Mouse (Mus musculus) forebrain, embryonic 11.5 days (tissue): Measurements from ENCODE around the gene Fam177a. TPM values are rescaled to one million over a fixed set of nuclear protein-coding genes. Genes with fewer than 3 reads are reported as not detected.
"Not testable (repeated sequence)": the region's sequence is repeated elsewhere in the genome, so short reads cannot be mapped to it uniquely, and the experiment has no call there.

Experiments used
- ATAC-seq: fragments of 200-750 bp; cut with Nextera tagmentation; replicated peaks from 2 replicates; pipeline ENCODE4 v1.8.0; 2017; ENCODE audit warnings: moderate TSS enrichment; ENCODE audit not compliant: low FRiP score
- DNase-seq: peaks from one replicate; pipeline ENCODE4 v3.0.0-alpha.2; 2017; ENCODE audit warnings: low spot score
- H3K27ac ChIP-seq: fragments of 300-500 bp; sonication (generic); 2 replicates; pipeline ENCODE4 v1.5.1; 2014; ENCODE audit warnings: low read depth, low read length
- H3K27me3 ChIP-seq: fragments of 300-500 bp; sonication (generic); 2 replicates; pipeline ENCODE4 v1.6.1; 2014; ENCODE audit warnings: mild to moderate bottlenecking, low read length, mixed read lengths; ENCODE audit not compliant: control insufficient read depth, insufficient read depth
- H3K36me3 ChIP-seq: fragments of 300-500 bp; sonication (generic); 2 replicates; pipeline ENCODE4 v1.6.1; 2014; ENCODE audit warnings: mild to moderate bottlenecking, low read length, moderate library complexity, mixed read lengths; ENCODE audit not compliant: control insufficient read depth, insufficient read depth
- H3K4me1 ChIP-seq: fragments of 300-500 bp; sonication (generic); replicated peaks from 2 replicates; pipeline ENCODE4 v1.6.1; 2014; ENCODE audit warnings: low read length, mixed read lengths; ENCODE audit not compliant: control insufficient read depth, insufficient read depth
- H3K4me2 ChIP-seq: fragments of 300-500 bp; sonication (generic); 2 replicates; pipeline ENCODE4 v1.6.1; 2014; ENCODE audit warnings: low read depth, mild to moderate bottlenecking, low read length, moderate library complexity, mixed read lengths; ENCODE audit not compliant: severe bottlenecking
- H3K4me3 ChIP-seq: fragments of 300-500 bp; sonication (generic); 2 replicates; pipeline ENCODE4 v1.5.1; 2014; ENCODE audit warnings: low read depth, low read length
- H3K9ac ChIP-seq: fragments of 300-500 bp; sonication (generic); 2 replicates; pipeline ENCODE4 v1.6.1; 2014; ENCODE audit warnings: low read length
- H3K9me3 ChIP-seq: fragments of 300-500 bp; sonication (generic); 2 replicates; pipeline ENCODE4 v1.6.1; 2016; ENCODE audit warnings: low read length, mixed read lengths; ENCODE audit not compliant: control insufficient read depth
- WGBS: fragments of 180-500 bp; shearing (Covaris S2); extraction: QIAGEN DNeasy Blood & Tissue Kit; methylation state at CpG from one replicate; pipeline ENCODE4 v1.1.7; 2014; 5-methylcytosine and 5-hydroxymethylcytosine counted together
- polyA plus RNA-seq: library from polyadenylated mRNA; unstranded; fragments of >200 nt; fragmentation: Nextera tagmentation; extraction: Ambion mirVana; gene quantifications from 2 replicates; pipeline ENCODE4 v1.2.1, GENCODE M21; 2014

The Fam177a gene
- 12.3 and 15.7 TPM in 2 replicates for polyA plus RNA-seq

GRCm38 (mm10) chr12:55124242-55124641, at the start of gene Fam177a:
Gene Fam177a, plus strand, starts transcription at chr12:55124469.
- not testable (repeated sequence) for H3K27ac ChIP-seq, H3K27me3 ChIP-seq, H3K4me1 ChIP-seq, H3K9ac ChIP-seq, H3K36me3 ChIP-seq, DNase-seq, H3K4me3 ChIP-seq, H3K4me2 ChIP-seq, H3K9me3 ChIP-seq
- ATAC-seq: peak; percentile 99
- WGBS: no CpG with 5 or more reads among the region's 40 CpGs

DNA sequence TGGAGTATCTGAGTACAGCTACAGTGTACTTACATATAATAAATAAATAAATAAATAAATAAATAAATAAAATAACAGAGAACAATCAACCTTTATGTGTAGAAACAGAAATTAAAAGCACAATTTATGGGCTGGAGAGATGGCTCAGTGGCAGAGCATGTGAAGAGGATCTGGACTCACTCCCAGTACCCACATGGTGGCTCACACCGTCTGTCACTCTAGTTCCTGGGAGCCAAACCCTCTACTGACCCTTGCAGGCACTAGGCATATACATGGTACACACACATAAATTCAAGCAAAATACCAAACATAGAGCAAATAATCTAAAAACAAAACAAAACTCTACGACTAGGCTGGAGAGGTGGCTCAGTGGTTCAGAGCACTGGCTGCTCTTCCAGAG, 49.0 kb upstream of the Fam177a start:
- 94% methylated on average over 2 of the region's 2 CpGs for WGBS
- H3K9me3 ChIP-seq: no peaks in the 10 kb centered on the region
- H3K36me3 ChIP-seq: no peaks in the 10 kb centered on the region

GRCm38 (mm10) chr12:55078706-55079105, 45.6 kb upstream of the Fam177a start:
- 53% methylated on average over 2 of the region's 2 CpGs for WGBS
- not testable (repeated sequence) for H3K9me3 ChIP-seq, ATAC-seq, H3K9ac ChIP-seq, H3K4me1 ChIP-seq, H3K36me3 ChIP-seq, H3K4me2 ChIP-seq, H3K27me3 ChIP-seq, H3K27ac ChIP-seq, DNase-seq, H3K4me3 ChIP-seq

More for the DNA sequence above, 49.0 kb upstream of the Fam177a start:
- H3K27me3 ChIP-seq: no peaks in the 10 kb centered on the region
- H3K4me1 ChIP-seq: no peaks in the 10 kb centered on the region
- H3K27ac ChIP-seq: no peak overlapping the region
- DNase-seq (no peak), ATAC-seq (no peak)
- no peak overlapping the region for H3K4me3 ChIP-seq
- H3K9ac ChIP-seq: no peak overlapping the region
- H3K4me2 ChIP-seq: no peak overlapping the region

- Histone ChIP-seq H3K4me3 (peak within 1 kb of the TSS; percentile 56), H3K9ac (peak within 1 kb of the TSS; percentile 62), H3K4me2 (peak within 1 kb of the TSS; percentile 57), H3K27ac (0 out of 2 replicates have a peak within 1 kb of the TSS, but pooled peaks have one; percentile 46)
- H3K27me3 ChIP-seq, H3K9me3 ChIP-seq, H3K4me1 ChIP-seq, H3K36me3 ChIP-seq: not testable (repeated sequence)
- ATAC-seq (peak; percentile 97), DNase-seq (peak; percentile 99)
- WGBS: under 1% methylated on average over 55 of the region's 60 CpGs
Measured at GRCm38 (mm10) chr12:55079726-55080600, 44.3 kb upstream of the Fam177a start, which contains the start of the genes 2700097O09Rik and Srp54a. Gene 2700097O09Rik, minus strand, starts transcription at chr12:55080110. Gene Srp54a, plus strand, starts transcription at chr12:55080262.

- ATAC-seq, H3K27ac ChIP-seq, H3K4me1 ChIP-seq, H3K36me3 ChIP-seq, H3K27me3 ChIP-seq, DNase-seq, H3K9me3 ChIP-seq: not testable (repeated sequence)
- Histone ChIP-seq H3K4me2 (peak overlapping the region; percentile 43), H3K9ac (peak overlapping the region; percentile 62), H3K4me3 (peak overlapping the region; percentile 56)
- WGBS: 0% methylated on average over 25 of the region's 25 CpGs
Measured at GRCm38 (mm10) chr12:55080601-55080942, 43.7 kb upstream of the Fam177a start.

DNA sequence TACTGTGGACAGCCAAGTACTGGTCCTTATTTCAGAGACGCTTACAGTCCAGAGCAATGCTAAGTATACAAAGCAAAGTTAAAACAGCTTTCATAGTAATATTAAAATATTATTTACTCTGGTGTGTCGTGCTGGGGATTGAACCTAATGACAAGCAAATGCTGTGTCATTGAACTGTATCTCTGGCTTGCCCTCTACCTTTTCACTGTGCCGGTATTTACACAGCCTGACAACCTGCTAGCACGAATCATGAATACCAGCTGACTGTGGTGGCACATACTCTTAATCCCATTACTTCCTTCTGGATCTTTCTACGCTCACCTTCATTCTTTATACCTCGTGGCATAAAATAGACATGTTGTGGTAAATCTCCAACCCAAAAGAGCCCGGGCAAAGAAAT, 32.1 kb upstream of the Fam177a start:
- not testable (repeated sequence) for H3K27me3 ChIP-seq, ATAC-seq, H3K9me3 ChIP-seq, H3K4me1 ChIP-seq, H3K27ac ChIP-seq, DNase-seq, H3K4me3 ChIP-seq, H3K4me2 ChIP-seq, H3K36me3 ChIP-seq, H3K9ac ChIP-seq
- 95% methylated on average over 1 of the region's 7 CpGs for WGBS

DNA sequence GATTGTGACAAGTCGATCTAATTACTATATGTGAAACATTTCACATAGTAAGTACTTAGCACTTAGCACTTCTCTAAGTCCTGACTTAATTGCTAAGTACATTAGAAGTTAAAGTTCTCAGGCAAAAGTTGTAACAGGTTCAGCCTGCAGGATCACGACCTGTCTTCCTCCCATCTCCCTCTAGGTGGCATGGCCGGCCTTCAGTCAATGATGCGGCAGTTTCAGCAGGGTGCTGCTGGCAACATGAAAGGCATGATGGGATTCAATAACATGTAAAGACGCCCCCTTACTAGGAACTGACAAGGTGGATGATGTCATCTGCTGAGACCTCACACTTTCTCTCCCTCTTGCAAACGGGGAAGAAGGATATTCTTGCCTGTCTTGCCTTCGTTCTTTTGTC, 11.7 kb upstream of the Fam177a start:
- DNase-seq, H3K4me2 ChIP-seq, H3K27me3 ChIP-seq, H3K9ac ChIP-seq, H3K4me3 ChIP-seq, H3K9me3 ChIP-seq, H3K4me1 ChIP-seq, ATAC-seq, H3K27ac ChIP-seq, H3K36me3 ChIP-seq: not testable (repeated sequence)
- WGBS: no CpG with 5 or more reads among the region's 7 CpGs

- not testable (repeated sequence) for H3K9me3 ChIP-seq, H3K9ac ChIP-seq, H3K27me3 ChIP-seq, H3K36me3 ChIP-seq, H3K4me1 ChIP-seq, H3K4me2 ChIP-seq, DNase-seq, H3K4me3 ChIP-seq, H3K27ac ChIP-seq
- no CpG with 5 or more reads among the region's 18 CpGs for WGBS
- ATAC-seq: peak; percentile 70
Measured at GRCm38 (mm10) chr12:55124731-55125130, 462 bp downstream of the Fam177a start.

DNA sequence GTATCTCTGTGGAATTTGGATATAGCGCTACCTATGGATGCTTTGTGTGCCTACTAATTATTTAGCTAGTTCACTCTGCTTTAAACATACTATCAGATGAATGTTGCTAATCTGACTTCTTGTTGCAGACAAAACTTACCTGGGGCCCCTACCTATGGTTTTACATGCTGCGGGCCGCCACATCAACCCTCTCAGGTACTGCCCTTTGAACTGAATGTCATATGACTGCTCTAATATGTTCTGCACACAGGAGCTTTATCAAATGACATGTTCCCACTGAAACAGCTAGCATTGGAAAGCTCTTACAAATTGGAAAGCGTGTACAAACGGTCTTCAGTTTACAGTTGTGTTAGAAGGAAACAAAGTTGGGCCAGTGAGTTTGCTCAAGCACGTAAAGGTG, 11.3 kb downstream of the Fam177a start:
- not testable (repeated sequence) for H3K4me1 ChIP-seq, H3K4me3 ChIP-seq, H3K27ac ChIP-seq, DNase-seq, H3K36me3 ChIP-seq, ATAC-seq, H3K9ac ChIP-seq, H3K27me3 ChIP-seq, H3K9me3 ChIP-seq, H3K4me2 ChIP-seq
- whole genome bisulfite sequencing: no CpG with 5 or more reads among the region's 6 CpGs
